Mouse (Mus musculus) kidney, embryonic 16.5 days (tissue): ENCODE data around the gene Tent5c. TPM values are rescaled to one million over a fixed set of nuclear protein-coding genes. Genes with fewer than 3 reads are reported as not detected.
A peak's percentile ranks its signal among the peaks of the same experiment; 100 is the strongest.
"Not testable (repeated sequence)": the region's sequence is repeated elsewhere in the genome, so short reads cannot be mapped to it uniquely, and the experiment has no call there.

Source experiments
- ATAC-seq: fragments of 200-750 bp; cut with Nextera tagmentation; 2 replicates; pipeline ENCODE4 v1.8.0; 2017; ENCODE audit warnings: moderate TSS enrichment; ENCODE audit not compliant: low FRiP score, low TSS enrichment
- H3K27ac ChIP-seq: fragments of 300-500 bp; sonication (generic); 2 replicates; pipeline ENCODE4 v1.5.1; 2014; ENCODE audit warnings: low read length
- H3K27me3 ChIP-seq: fragments of 300-500 bp; sonication (generic); 2 replicates; pipeline ENCODE4 v1.6.1; 2014; ENCODE audit warnings: low read length, control low read depth, mixed read lengths; ENCODE audit not compliant: insufficient read depth
- H3K36me3 ChIP-seq: fragments of 300-500 bp; sonication (generic); 2 replicates; pipeline ENCODE4 v1.6.1; 2014; ENCODE audit warnings: low read length, control low read depth, mixed read lengths; ENCODE audit not compliant: insufficient read depth
- H3K4me1 ChIP-seq: fragments of 300-500 bp; sonication (generic); 2 replicates; pipeline ENCODE4 v1.6.1; 2014; ENCODE audit warnings: low read length, control low read depth, mixed read lengths; ENCODE audit not compliant: insufficient read depth
- H3K4me2 ChIP-seq: fragments of 300-500 bp; sonication (generic); replicated peaks from 2 replicates; pipeline ENCODE4 v1.6.1; 2014; ENCODE audit warnings: low read depth, low read length
- H3K4me3 ChIP-seq: fragments of 300-500 bp; sonication (generic); 2 replicates; pipeline ENCODE4 v1.5.1; 2014; ENCODE audit warnings: mild to moderate bottlenecking, low read length
- H3K9ac ChIP-seq: fragments of 300-500 bp; sonication (generic); replicated peaks from 2 replicates; pipeline ENCODE4 v1.6.1; 2014; ENCODE audit warnings: low read length
- H3K9me3 ChIP-seq: fragments of 300-500 bp; sonication (generic); 2 replicates; pipeline ENCODE4 v1.6.1; 2016; ENCODE audit warnings: low read length, control low read depth
- WGBS: fragments of 180-500 bp; shearing (Covaris S2); extraction: QIAGEN DNeasy Blood & Tissue Kit; methylation state at CpG from one replicate; pipeline ENCODE4 v1.1.7; 2014; 5-methylcytosine and 5-hydroxymethylcytosine counted together
- polyA plus RNA-seq: library from polyadenylated mRNA; unstranded; fragments of >200 nt; fragmentation: Nextera tagmentation; extraction: Ambion mirVana; gene quantifications from 2 replicates; pipeline ENCODE4 v1.2.1, GENCODE M21; 2015

The Tent5c gene
- polyA plus RNA-seq, 1 experiment from 2014 or later: 8.3 TPM

DNA sequence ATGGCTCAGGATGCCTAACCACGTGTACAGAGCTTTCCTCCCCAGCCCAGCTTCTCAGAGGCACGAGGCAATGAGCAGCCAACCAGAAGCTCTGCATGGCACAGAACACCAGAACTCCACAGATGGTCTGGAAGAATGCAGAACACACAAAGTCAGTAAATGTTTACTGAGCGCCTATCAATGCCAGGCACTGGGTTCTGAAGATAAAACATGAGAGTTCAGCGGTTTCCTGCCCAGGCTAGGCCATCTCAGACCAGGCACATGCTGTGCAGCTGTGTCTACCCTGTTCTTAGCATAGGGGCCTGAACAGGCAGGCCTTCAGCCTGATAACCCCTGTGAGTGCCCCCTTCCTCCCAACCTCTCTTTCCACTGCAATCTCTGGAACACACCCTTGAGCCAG is 59.5 kb downstream of the Tent5c start:
- no peaks in the 10 kb centered on the region for H3K36me3 ChIP-seq
- H3K4me2 ChIP-seq: no peak overlapping the region
- no peak overlapping the region for H3K4me3 ChIP-seq
- WGBS: 78% methylated on average over 4 of the region's 4 CpGs
- H3K4me1 ChIP-seq: no peaks in the 10 kb centered on the region
- no peak overlapping the region for H3K27ac ChIP-seq
- no peak; the same call in 1 of the 2 replicates for ATAC-seq
- H3K27me3 ChIP-seq: no peaks in the 10 kb centered on the region
- no peaks in the 10 kb centered on the region for H3K9me3 ChIP-seq
- H3K9ac ChIP-seq: no peak overlapping the region

- H3K4me3 ChIP-seq: no peak overlapping the region
- no peaks in the 10 kb centered on the region for H3K9me3 ChIP-seq
- no peaks in the 10 kb centered on the region for H3K4me1 ChIP-seq
- 72% methylated on average over 6 of the region's 6 CpGs for WGBS
- no peak overlapping the region for H3K4me2 ChIP-seq
- no peak for ATAC-seq
- no peaks in the 10 kb centered on the region for H3K36me3 ChIP-seq
- no peak overlapping the region for H3K9ac ChIP-seq
- H3K27me3 ChIP-seq: no peaks in the 10 kb centered on the region
- H3K27ac ChIP-seq: no peak overlapping the region
Measured at GRCm38 (mm10) chr3:100427548-100427947, 61.6 kb downstream of the Tent5c start.

- Histone ChIP-seq H3K4me3 (no peak overlapping the region), H3K27ac (no peak overlapping the region), H3K4me1 (peaks cover 12% of the 10 kb centered on the region), H3K9ac (no peak overlapping the region), H3K9me3 (no peaks in the 10 kb centered on the region), H3K27me3 (no peaks in the 10 kb centered on the region), H3K4me2 (no peak overlapping the region), H3K36me3 (no peaks in the 10 kb centered on the region)
- no peak for ATAC-seq
- WGBS: 72% methylated on average over 10 of the region's 10 CpGs
Measured at GRCm38 (mm10) chr3:100422392-100423167, 66.5 kb downstream of the Tent5c start.

DNA sequence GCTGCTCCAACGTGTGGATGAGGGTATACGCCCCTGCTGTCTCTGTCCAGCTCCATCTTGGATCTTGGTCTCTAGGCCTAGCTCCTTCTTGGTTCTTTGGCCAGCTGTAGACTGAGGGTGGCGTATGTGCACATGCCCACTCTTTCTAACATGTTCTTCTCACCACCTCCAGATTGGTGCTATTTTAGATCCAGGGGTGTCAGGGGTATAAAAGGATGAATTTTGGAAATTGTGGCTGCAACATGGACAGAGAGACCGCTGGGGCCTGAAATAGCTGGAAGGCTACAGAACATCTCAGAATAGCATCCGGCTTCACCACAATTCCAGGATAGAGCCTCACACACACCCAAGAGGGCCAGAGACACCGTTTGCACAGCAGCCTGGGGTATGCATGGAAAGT is 67.8 kb downstream of the Tent5c start:
- Histone ChIP-seq H3K27ac (no peak overlapping the region), H3K9ac (no peak overlapping the region), H3K4me2 (no peak overlapping the region), H3K4me3 (no peak overlapping the region), H3K9me3 (no peaks in the 10 kb centered on the region), H3K27me3 (no peaks in the 10 kb centered on the region), H3K4me1 (peaks cover 16% of the 10 kb centered on the region), H3K36me3 (no peaks in the 10 kb centered on the region)
- WGBS: 89% methylated on average over 6 of the region's 6 CpGs
- ATAC-seq: no peak

- WGBS: 37% methylated on average over 5 of the region's 5 CpGs
- H3K36me3 ChIP-seq: no peaks in the 10 kb centered on the region
- peaks cover 16% of the 10 kb centered on the region for H3K4me1 ChIP-seq
- H3K4me3 ChIP-seq: no peak overlapping the region
- no peak overlapping the region for H3K4me2 ChIP-seq
- H3K27me3 ChIP-seq: no peaks in the 10 kb centered on the region
- no peak overlapping the region for H3K27ac ChIP-seq
- no peak for ATAC-seq
- no peaks in the 10 kb centered on the region for H3K9me3 ChIP-seq
- H3K9ac ChIP-seq: no peak overlapping the region
Measured at GRCm38 (mm10) chr3:100420691-100421056, 68.5 kb downstream of the Tent5c start.

DNA sequence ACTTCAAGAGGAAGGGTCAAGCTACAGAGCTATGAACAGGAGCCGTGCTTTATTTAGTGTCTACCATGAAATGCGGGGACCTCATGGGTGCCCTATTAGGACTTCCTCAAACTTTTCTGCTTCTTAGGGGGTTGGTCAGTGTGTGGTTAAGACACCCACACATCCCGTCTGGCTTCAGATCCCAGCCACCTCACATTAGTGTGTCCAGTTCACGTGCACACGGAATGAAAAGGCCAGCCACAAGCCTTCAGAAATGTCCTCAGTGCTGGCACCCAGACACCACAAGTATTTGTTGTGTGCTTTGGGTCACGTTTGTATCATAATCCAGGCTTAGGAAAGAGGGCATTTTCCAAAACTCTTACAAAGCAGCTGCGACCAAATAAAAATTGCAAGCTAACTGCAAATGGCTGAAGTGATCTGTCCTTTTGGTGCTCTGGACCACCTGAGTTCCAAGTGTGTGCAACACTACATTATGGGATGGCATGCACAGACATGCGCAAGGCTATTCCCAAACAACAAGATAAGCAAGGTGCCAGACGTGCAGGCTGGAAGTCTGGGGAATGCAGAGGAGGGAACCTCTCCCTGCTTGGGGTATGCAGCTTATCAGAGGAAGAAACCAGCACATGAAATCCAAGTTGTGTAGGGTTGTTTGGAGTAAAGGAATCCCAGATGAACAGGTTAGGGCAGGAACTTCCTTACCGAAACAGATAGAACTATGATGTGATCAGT is 69.0 kb downstream of the Tent5c start:
- 78% methylated on average over 10 of the region's 10 CpGs for WGBS
- Histone ChIP-seq H3K4me1 (peaks cover 16% of the 10 kb centered on the region), H3K4me2 (no peak overlapping the region), H3K27ac (no peak overlapping the region), H3K9me3 (no peaks in the 10 kb centered on the region), H3K9ac (no peak overlapping the region), H3K27me3 (no peaks in the 10 kb centered on the region), H3K4me3 (no peak overlapping the region), H3K36me3 (no peaks in the 10 kb centered on the region)
- ATAC-seq: no peak

DNA sequence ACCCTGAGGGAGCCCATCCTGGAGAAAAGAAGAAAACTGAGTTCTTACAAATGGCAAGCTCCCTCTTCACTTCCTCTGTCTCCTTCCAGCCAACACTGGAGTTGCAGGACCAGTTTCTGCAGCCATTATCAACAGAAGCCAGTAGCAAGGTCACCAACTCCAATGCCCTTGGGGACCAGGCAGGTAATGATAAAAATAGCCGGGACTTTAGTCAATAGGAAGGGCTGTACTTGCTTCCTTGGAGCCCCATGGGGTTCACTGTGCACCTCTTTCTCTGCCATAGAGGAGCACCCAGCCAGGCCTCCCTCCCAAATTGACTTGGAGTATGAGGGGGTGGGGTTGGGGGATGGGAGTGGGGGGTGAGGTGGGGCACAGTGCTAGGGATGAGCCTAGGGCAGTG is 70.7 kb downstream of the Tent5c start:
- Histone ChIP-seq H3K36me3 (no peaks in the 10 kb centered on the region), H3K27me3 (no peaks in the 10 kb centered on the region), H3K4me2 (0 out of 2 replicates have a peak overlapping the region, but pooled peaks have one; percentile 46), H3K4me3 (no peak overlapping the region), H3K27ac (0 out of 2 replicates have a peak overlapping the region, but pooled peaks have one; percentile 30), H3K4me1 (peaks cover 16% of the 10 kb centered on the region), H3K9ac (no peak overlapping the region), H3K9me3 (no peaks in the 10 kb centered on the region)
- 52% methylated on average over 1 of the region's 1 CpGs for WGBS
- ATAC-seq: peak; percentile 28; the same call in 1 of the 2 replicates

- Histone ChIP-seq H3K36me3 (no peaks in the 10 kb centered on the region), H3K9me3 (no peaks in the 10 kb centered on the region), H3K9ac (no peak overlapping the region), H3K4me2 (peak overlapping the region; percentile 46), H3K27ac (peak overlapping the region; percentile 30; the same call in 1 of the 2 replicates), H3K4me1 (peaks cover 16% of the 10 kb centered on the region), H3K27me3 (no peaks in the 10 kb centered on the region), H3K4me3 (peak overlapping the region; percentile 15; the same call in 1 of the 2 replicates)
- WGBS: 7% methylated on average over 10 of the region's 10 CpGs
- peak; percentile 82; the same call in 1 of the 2 replicates for ATAC-seq
Measured at GRCm38 (mm10) chr3:100417772-100418311, 71.3 kb downstream of the Tent5c start.

GRCm38 (mm10) chr3:100415671-100416070 is 73.5 kb downstream of the Tent5c start:
- no peak overlapping the region for H3K27ac ChIP-seq
- H3K27me3 ChIP-seq: no peaks in the 10 kb centered on the region
- no peak overlapping the region for H3K4me2 ChIP-seq
- no peak overlapping the region for H3K4me3 ChIP-seq
- H3K9me3 ChIP-seq: no peaks in the 10 kb centered on the region
- ATAC-seq: no peak
- H3K4me1 ChIP-seq: peaks cover 16% of the 10 kb centered on the region
- no peak overlapping the region for H3K9ac ChIP-seq
- no peaks in the 10 kb centered on the region for H3K36me3 ChIP-seq
- WGBS: 80% methylated on average over 5 of the region's 5 CpGs

- H3K4me1 ChIP-seq: peaks cover 14% of the 10 kb centered on the region
Measured at GRCm38 (mm10) chr3:100413586-100413985, 75.5 kb downstream of the Tent5c start.

More at GRCm38 (mm10) chr3:100413586-100413985, 75.5 kb downstream of the Tent5c start:
- H3K4me2 ChIP-seq, H3K4me3 ChIP-seq, ATAC-seq, H3K9me3 ChIP-seq, H3K27me3 ChIP-seq, H3K9ac ChIP-seq, H3K36me3 ChIP-seq, H3K27ac ChIP-seq: not testable (repeated sequence)
- WGBS: 96% methylated on average over 3 of the region's 3 CpGs
